ENCODE assay signal across 10 mouse cellular contexts in genomic region chrX:73815072-73815471, GRCm38 (mm10). TPM values are rescaled to one million over a fixed set of nuclear protein-coding genes. Genes with fewer than 3 reads are reported as not detected.
A peak's percentile ranks its signal among the peaks of the same experiment; 100 is the strongest.
DNase-seq lines count a peak whose midpoint lies in the region; ATAC-seq and TF ChIP-seq lines count a peak whose summit lies in the region.
"Had no signal": no experiment of that assay in that cellular context is flagged by ENCODE, and none has a peak within 500 bp of the region (broad histone marks: within the 10 kb centered on the region; RNA-seq: fewer than 3 reads in every experiment).

No protein-coding gene starts in this region.

- H3K9ac ChIP-seq in kidney, embryonic 14.5 days (ENCODE audit: low read depth, low read length) = peak overlapping the region; percentile 50; the same call in 1 of the 2 replicates
- peak overlapping the region; percentile 61 for H3K9ac ChIP-seq in hindbrain, embryonic 16.5 days (ENCODE audit: low read depth, low read length)
- H3K9ac ChIP-seq in neural tube, embryonic 12.5 days = peak overlapping the region; percentile 47; the same call in 1 of the 2 replicates
- H3K9ac ChIP-seq: liver, embryonic 14.5 days had no signal

- H3K4me1 ChIP-seq in kidney, embryonic 14.5 days (ENCODE audit: control insufficient read depth, insufficient read depth, low read length) = no peaks in the 10 kb centered on the region
- H3K4me1 ChIP-seq in hindbrain, embryonic 16.5 days (ENCODE audit: control insufficient read depth, insufficient read depth, low read depth, low read length) = no peaks in the 10 kb centered on the region
- no peaks in the 10 kb centered on the region for H3K4me1 ChIP-seq in neural tube, embryonic 12.5 days

- 24% methylated on average over 14 of the region's 14 CpGs for WGBS in kidney, embryonic 14.5 days
- 14% methylated on average over 14 of the region's 14 CpGs for WGBS in hindbrain, embryonic 16.5 days
- WGBS in neural tube, embryonic 12.5 days = 16% methylated on average over 14 of the region's 14 CpGs

- no peak for TF ChIP-seq CTCF in layer of hippocampus, adult 2 months (conservative IDR thresholded peaks at IDR 0.05)

- H3K4me3 ChIP-seq in kidney, embryonic 14.5 days (ENCODE audit: low read length) = peak overlapping the region; percentile 23
- H3K4me3 ChIP-seq in hindbrain, embryonic 16.5 days (ENCODE audit: low read length) = peak overlapping the region; percentile 25
- peak overlapping the region; percentile 24; the same call in 1 of the 2 replicates for H3K4me3 ChIP-seq in neural tube, embryonic 12.5 days
- no peak overlapping the region for H3K4me3 ChIP-seq in layer of hippocampus, adult 2 months

- H3K4me2 ChIP-seq in kidney, embryonic 14.5 days (replicated peaks; ENCODE audit: low read depth, low read length) = peak overlapping the region; percentile 26
- peak overlapping the region; percentile 46 for H3K4me2 ChIP-seq in hindbrain, embryonic 16.5 days (ENCODE audit: low read length)
- peak overlapping the region; percentile 51 for H3K4me2 ChIP-seq in neural tube, embryonic 12.5 days (replicated peaks)

- no peaks in the 10 kb centered on the region for H3K27me3 ChIP-seq in kidney, embryonic 14.5 days (ENCODE audit: control insufficient read depth, insufficient read depth, low read length)
- H3K27me3 ChIP-seq in hindbrain, embryonic 16.5 days (replicated peaks; ENCODE audit: control insufficient read depth, insufficient read depth, low read length) = no peaks in the 10 kb centered on the region
- H3K27me3 ChIP-seq in neural tube, embryonic 12.5 days (replicated peaks) = no peaks in the 10 kb centered on the region

- H3K36me3 ChIP-seq in kidney, embryonic 14.5 days (ENCODE audit: control insufficient read depth, insufficient read depth, low read length) = no peaks in the 10 kb centered on the region
- H3K36me3 ChIP-seq in hindbrain, embryonic 16.5 days (ENCODE audit: control insufficient read depth, insufficient read depth, low read length) = no peaks in the 10 kb centered on the region
- no peaks in the 10 kb centered on the region for H3K36me3 ChIP-seq in neural tube, embryonic 12.5 days

- H3K9me3 ChIP-seq in kidney, embryonic 14.5 days (ENCODE audit: control insufficient read depth, low read length) = no peaks in the 10 kb centered on the region
- H3K9me3 ChIP-seq in hindbrain, embryonic 16.5 days (ENCODE audit: control insufficient read depth, low read length) = no peaks in the 10 kb centered on the region
- no peaks in the 10 kb centered on the region for H3K9me3 ChIP-seq in neural tube, embryonic 12.5 days

- DNase-seq in kidney, adult 9 months = no peak
- peak; percentile 26 for DNase-seq in embryo, embryonic 11.5 days (ENCODE audit: low read depth, low spot score)
- no peak for DNase-seq in spleen, postnatal 4 days (ENCODE audit: low spot score in 2 of 2)
- no peak for DNase-seq in layer of hippocampus, adult 2 months (ENCODE audit: low spot score in 2 of 2)
- DNase-seq in right cerebral cortex, postnatal 36 days (ENCODE audit: low spot score in 2 of 2) = no peak
- DNase-seq: cerebellum, postnatal 36 days had no signal

- no peak overlapping the region for H3K27ac ChIP-seq in kidney, embryonic 14.5 days (ENCODE audit: low read depth, low read length)
- peak overlapping the region; percentile 62 for H3K27ac ChIP-seq in hindbrain, embryonic 16.5 days (ENCODE audit: low read depth, low read length)
- H3K27ac ChIP-seq in neural tube, embryonic 12.5 days = no peak overlapping the region
- no peak overlapping the region for H3K27ac ChIP-seq in layer of hippocampus, adult 2 months
- H3K27ac ChIP-seq: liver, embryonic 14.5 days had no signal

- peak; percentile 72; the same call in 1 of the 2 replicates for ATAC-seq in kidney, embryonic 14.5 days (ENCODE audit: low FRiP score, low TSS enrichment)
- ATAC-seq in hindbrain, embryonic 16.5 days = peak; percentile 89
- peak; percentile 79; the same call in 1 of the 2 replicates for ATAC-seq in neural tube, embryonic 12.5 days (ENCODE audit: low FRiP score, low read depth)

RNA-seq across cellular contexts. Expression of gene Pdzd4, which starts 9.7 kb away (rescaled TPM):
- 1.1 and 1.9 TPM in 2 replicates for polyA plus RNA-seq in kidney, embryonic 14.5 days (2014; fragmentation: Nextera tagmentation; extraction: Ambion mirVana)
- 3.1 and 4.0 TPM in 2 replicates for polyA plus RNA-seq in hindbrain, embryonic 16.5 days (2015; fragmentation: Nextera tagmentation; extraction: Ambion mirVana)
- polyA plus RNA-seq in neural tube, embryonic 12.5 days (2016; fragmentation: Nextera tagmentation; extraction: Ambion mirVana) = 2.7 and 3.1 TPM in 2 replicates
- total RNA-seq in layer of hippocampus, adult 2 months (2021) = 100 to 1,000 TPM in 1 of 2 experiments, 10 to 100 TPM in 1; 93.3 to 107 TPM

RNA-seq across cellular contexts. Expression of gene Ssr4, which starts 28.2 kb away (rescaled TPM):
- 207 and 210 TPM in 2 replicates for polyA plus RNA-seq in kidney, embryonic 14.5 days (2014; fragmentation: Nextera tagmentation; extraction: Ambion mirVana)
- 145 and 162 TPM in 2 replicates for polyA plus RNA-seq in hindbrain, embryonic 16.5 days (2015; fragmentation: Nextera tagmentation; extraction: Ambion mirVana)
- polyA plus RNA-seq in neural tube, embryonic 12.5 days (2016; fragmentation: Nextera tagmentation; extraction: Ambion mirVana) = 121 and 128 TPM in 2 replicates
- total RNA-seq in layer of hippocampus, adult 2 months (2021) = 10 to 100 TPM; 89.1 to 94.1 TPM

RNA-seq across cellular contexts. Expression of gene Idh3g, which starts 28.4 kb away (rescaled TPM):
- polyA plus RNA-seq in kidney, embryonic 14.5 days (2014; fragmentation: Nextera tagmentation; extraction: Ambion mirVana) = 221 and 247 TPM in 2 replicates
- polyA plus RNA-seq in hindbrain, embryonic 16.5 days (2015; fragmentation: Nextera tagmentation; extraction: Ambion mirVana) = 275 and 285 TPM in 2 replicates
- polyA plus RNA-seq in neural tube, embryonic 12.5 days (2016; fragmentation: Nextera tagmentation; extraction: Ambion mirVana) = 167 and 181 TPM in 2 replicates
- total RNA-seq in layer of hippocampus, adult 2 months (2021) = 100 to 1,000 TPM; 207 to 209 TPM

RNA-seq across cellular contexts. Expression of gene Srpk3, which starts 40.9 kb away (rescaled TPM):
- polyA plus RNA-seq in kidney, embryonic 14.5 days (2014; fragmentation: Nextera tagmentation; extraction: Ambion mirVana) = 2.9 and 4.7 TPM in 2 replicates
- 1.9 and 4.4 TPM in 2 replicates for polyA plus RNA-seq in hindbrain, embryonic 16.5 days (2015; fragmentation: Nextera tagmentation; extraction: Ambion mirVana)
- 5.2 and 7.0 TPM in 2 replicates for polyA plus RNA-seq in neural tube, embryonic 12.5 days (2016; fragmentation: Nextera tagmentation; extraction: Ambion mirVana)
- total RNA-seq in layer of hippocampus, adult 2 months (2021) = 1 to 10 TPM; 3.9 to 4.3 TPM

RNA-seq across cellular contexts. Expression of gene Plxnb3, which starts 58.2 kb away (rescaled TPM):
- polyA plus RNA-seq in kidney, embryonic 14.5 days (2014; fragmentation: Nextera tagmentation; extraction: Ambion mirVana) = 0.14 and 0.27 TPM in 2 replicates
- 0.90 and 1.2 TPM in 2 replicates for polyA plus RNA-seq in hindbrain, embryonic 16.5 days (2015; fragmentation: Nextera tagmentation; extraction: Ambion mirVana)
- 0.37 and 0.57 TPM in 2 replicates for polyA plus RNA-seq in neural tube, embryonic 12.5 days (2016; fragmentation: Nextera tagmentation; extraction: Ambion mirVana)
- total RNA-seq in layer of hippocampus, adult 2 months (2021) = 10 to 100 TPM; 11.2 to 12.1 TPM
